Mouse (Mus musculus) ES-Bruce4 (cell line): ENCODE measurements at regions not wholly inside any gene's neighbourhood (a gene's known extent, or its start where the extent isn't known, plus 50 kb on each side); places are given as distances from the start of the nearest gene placed in this dataset.

Source experiments
- H3K27ac ChIP-seq: 2 replicates; pipeline ENCODE4 v1.5.1; 2012; ENCODE audit warnings: low read length, inconsistent platforms; ENCODE audit not compliant: insufficient read depth
- H3K27me3 ChIP-seq: 2 replicates; pipeline ENCODE4 v1.6.1; 2012; ENCODE audit warnings: mild to moderate bottlenecking, low read length, inconsistent platforms; ENCODE audit not compliant: control insufficient read depth, poor library complexity, insufficient read depth, severe bottlenecking
- H3K36me3 ChIP-seq: 2 replicates; pipeline ENCODE4 v1.6.1; 2012; ENCODE audit warnings: inconsistent platforms, mild to moderate bottlenecking, low read length, moderate library complexity; ENCODE audit not compliant: control insufficient read depth, poor library complexity, insufficient read depth, severe bottlenecking
- H3K4me1 ChIP-seq: one replicate; pipeline ENCODE4 v1.8.1; 2011; ENCODE audit warnings: low read length; ENCODE audit not compliant: control insufficient read depth, insufficient read depth
- H3K4me3 ChIP-seq: 2 replicates; pipeline ENCODE4 v1.5.1; 2011; ENCODE audit warnings: low read depth, mild to moderate bottlenecking, low read length
- H3K9ac ChIP-seq: 2 replicates; pipeline ENCODE4 v1.6.1; 2012; ENCODE audit warnings: low read depth, mild to moderate bottlenecking, inconsistent platforms; ENCODE audit not compliant: poor library complexity, severe bottlenecking
- H3K9me3 ChIP-seq: replicated peaks from 2 replicates; pipeline ENCODE4 v1.6.1; 2012; ENCODE audit warnings: mild to moderate bottlenecking, low read length, inconsistent platforms; ENCODE audit not compliant: control insufficient read depth, poor library complexity, insufficient read depth, severe bottlenecking
- CTCF ChIP-seq: IDR thresholded peaks from one replicate; pipeline ENCODE4 v1.8.1; 2011; ENCODE audit warnings: low read depth, low read length
- EP300 ChIP-seq: IDR thresholded peaks from 2 replicates; pipeline ENCODE4 v1.6.1; 2011; ENCODE audit warnings: low read depth, low read length; ENCODE audit not compliant: insufficient read depth
- POLR2A ChIP-seq: IDR thresholded peaks from one replicate; pipeline ENCODE4 v1.8.1; 2011; ENCODE audit warnings: low read length; ENCODE audit not compliant: insufficient read depth

DNA sequence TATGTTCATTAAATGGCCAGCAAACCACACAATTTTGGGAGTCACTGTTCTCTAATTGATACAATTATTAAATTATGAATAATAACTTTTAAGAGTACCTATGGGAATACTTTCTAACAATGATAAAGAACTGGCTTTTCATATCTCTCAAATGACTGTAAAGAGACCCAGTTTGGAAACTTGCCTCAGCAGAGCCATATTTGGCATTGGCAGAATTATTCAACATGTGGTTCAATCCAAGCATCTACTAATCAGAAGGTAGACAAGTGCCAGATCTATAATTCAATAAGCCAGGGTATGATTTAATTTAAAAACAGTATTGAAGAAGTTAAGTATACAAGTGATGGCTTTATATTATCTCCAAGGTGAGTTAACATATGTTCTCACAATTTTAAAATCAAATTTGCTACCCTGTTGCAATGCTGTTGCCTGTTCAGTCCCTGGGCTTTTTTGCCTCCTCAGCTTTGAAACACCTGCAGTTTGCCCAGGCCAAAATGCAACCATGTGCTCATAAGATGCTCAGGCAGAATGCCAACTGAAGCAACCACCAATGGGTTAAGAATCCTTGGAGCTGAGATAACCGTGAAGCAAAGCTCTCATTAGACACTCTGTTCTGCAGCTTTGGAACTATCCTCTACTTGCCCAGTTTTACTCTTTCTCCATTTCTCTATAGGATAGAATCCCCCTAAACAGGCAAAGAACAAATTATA, 897.2 kb downstream of the Ets1 start:
- Histone ChIP-seq H3K27ac (no peak overlapping the region), H3K9ac (no peak overlapping the region), H3K36me3 (no peaks in the 10 kb centered on the region), H3K4me3 (no peak overlapping the region), H3K27me3 (no peaks in the 10 kb centered on the region), H3K9me3 (no peaks in the 10 kb centered on the region), H3K4me1 (no peaks in the 10 kb centered on the region)
- TF ChIP-seq EP300 (no peak), CTCF (no peak), POLR2A (no peak)

DNA sequence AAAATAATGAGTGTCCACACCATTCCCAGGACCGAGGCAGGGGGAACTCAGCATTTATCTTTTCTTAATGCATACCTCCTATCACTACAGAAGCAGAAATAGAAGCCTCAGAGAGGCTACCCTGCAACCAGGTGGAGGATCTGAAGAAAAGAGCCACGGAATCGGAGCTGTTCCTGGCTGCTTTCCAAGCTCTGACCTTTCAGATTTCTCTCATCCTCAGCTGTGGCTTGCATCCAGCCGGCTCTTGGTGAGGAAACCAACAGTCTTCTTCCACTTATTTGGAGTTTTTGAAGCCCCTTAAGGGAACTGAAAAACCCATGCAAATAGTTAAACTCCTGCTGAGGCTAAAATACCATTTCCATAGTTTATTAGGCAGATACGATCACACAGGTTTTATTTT, 907.3 kb downstream of the Ets1 start:
- Histone ChIP-seq H3K36me3 (no peaks in the 10 kb centered on the region), H3K27me3 (no peaks in the 10 kb centered on the region), H3K4me3 (no peak overlapping the region), H3K9ac (no peak overlapping the region), H3K27ac (no peak overlapping the region), H3K9me3 (no peaks in the 10 kb centered on the region), H3K4me1 (no peaks in the 10 kb centered on the region)
- TF ChIP-seq POLR2A (no peak), CTCF (no peak), EP300 (no peak)

DNA sequence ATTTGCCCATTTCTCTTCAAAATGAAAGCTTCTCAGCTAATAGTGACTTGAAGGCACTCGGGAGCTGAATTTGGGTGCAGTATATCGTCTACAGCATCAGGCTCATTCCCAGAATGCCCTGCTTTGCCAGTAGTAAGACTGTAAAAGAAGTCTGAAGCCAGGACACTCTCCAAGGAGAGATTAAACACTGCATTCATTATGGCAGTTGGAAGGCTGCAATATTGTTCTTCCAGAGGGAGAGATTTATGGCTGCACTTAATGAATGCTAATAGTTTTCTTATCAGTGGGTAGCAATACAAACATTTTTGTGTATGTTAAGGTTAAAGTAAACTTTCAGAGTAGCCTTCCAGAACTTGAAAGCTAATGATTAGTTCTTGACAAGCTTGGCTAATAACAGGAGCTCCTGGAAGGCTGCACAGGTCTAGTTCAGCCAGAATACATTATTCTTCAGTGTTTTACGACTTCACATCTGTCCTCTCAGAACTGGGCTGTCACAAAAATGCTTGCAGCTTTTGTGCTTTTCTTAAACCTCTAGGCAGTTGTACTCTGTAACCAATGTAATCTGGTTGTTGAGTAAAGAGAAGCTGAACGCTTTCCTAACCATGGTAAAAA, 910.2 kb downstream of the Ets1 start:
- no peaks in the 10 kb centered on the region for H3K36me3 ChIP-seq
- H3K9me3 ChIP-seq, result no peaks in the 10 kb centered on the region
- TF ChIP-seq POLR2A (no peak), CTCF (no peak), EP300 (no peak)
- no peak overlapping the region for H3K4me3 ChIP-seq
- H3K27me3 ChIP-seq, result no peaks in the 10 kb centered on the region
- H3K27ac ChIP-seq, result no peak overlapping the region
- H3K9ac ChIP-seq, result no peak overlapping the region
- no peaks in the 10 kb centered on the region for H3K4me1 ChIP-seq

DNA sequence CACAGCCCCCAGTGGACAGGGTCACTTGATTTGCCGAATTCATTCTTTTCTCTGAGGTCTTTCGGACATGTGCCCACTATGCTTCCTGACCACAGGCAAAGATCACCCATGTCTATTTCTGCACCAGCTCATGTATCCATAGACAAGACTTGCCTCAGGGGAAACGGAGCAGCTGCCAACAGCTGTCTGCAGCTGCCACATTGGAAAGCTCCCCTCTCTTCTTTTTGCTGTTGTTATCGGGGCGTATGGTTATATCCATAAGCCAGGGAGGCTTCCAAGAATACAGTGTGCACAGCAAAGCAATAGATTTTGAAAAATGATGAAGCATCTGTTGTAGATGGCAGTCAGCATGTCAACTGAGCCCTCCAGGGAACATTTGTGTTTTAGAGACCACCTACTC, 913.4 kb downstream of the Ets1 start:
- no peaks in the 10 kb centered on the region for H3K36me3 ChIP-seq
- no peak for TF ChIP-seq CTCF
- TF ChIP-seq EP300, result no peak
- no peak overlapping the region for H3K27ac ChIP-seq
- no peaks in the 10 kb centered on the region for H3K4me1 ChIP-seq
- H3K4me3 ChIP-seq, result no peak overlapping the region
- H3K9me3 ChIP-seq, result no peaks in the 10 kb centered on the region
- H3K27me3 ChIP-seq, result no peaks in the 10 kb centered on the region
- H3K9ac ChIP-seq, result no peak overlapping the region

DNA sequence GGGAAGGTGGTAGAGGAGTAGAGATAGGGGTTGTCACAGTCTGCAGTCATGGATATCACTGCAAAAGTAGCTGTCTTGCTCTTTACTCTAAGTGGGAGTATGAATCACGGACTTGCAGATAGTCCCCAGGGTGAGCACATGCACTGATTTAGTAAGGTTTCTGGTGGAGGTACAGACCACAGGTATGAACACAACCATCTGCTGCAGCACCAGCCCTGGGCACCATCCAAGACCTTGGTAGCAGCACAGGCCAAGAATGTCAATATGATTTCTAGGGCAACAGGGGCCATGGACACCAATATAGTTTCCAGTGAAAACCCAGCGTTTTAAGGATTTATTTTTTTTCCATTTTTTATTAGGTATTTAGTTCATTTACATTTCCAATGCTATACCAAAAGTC, 913.7 kb upstream of the Kirrel3 start:
- Histone ChIP-seq H3K27me3 (no peaks in the 10 kb centered on the region), H3K27ac (no peak overlapping the region), H3K9ac (no peak overlapping the region), H3K4me1 (no peaks in the 10 kb centered on the region), H3K36me3 (no peaks in the 10 kb centered on the region), H3K9me3 (no peaks in the 10 kb centered on the region), H3K4me3 (no peak overlapping the region)
- no peak for TF ChIP-seq CTCF
- no peak for TF ChIP-seq POLR2A
- no peak for TF ChIP-seq EP300

DNA sequence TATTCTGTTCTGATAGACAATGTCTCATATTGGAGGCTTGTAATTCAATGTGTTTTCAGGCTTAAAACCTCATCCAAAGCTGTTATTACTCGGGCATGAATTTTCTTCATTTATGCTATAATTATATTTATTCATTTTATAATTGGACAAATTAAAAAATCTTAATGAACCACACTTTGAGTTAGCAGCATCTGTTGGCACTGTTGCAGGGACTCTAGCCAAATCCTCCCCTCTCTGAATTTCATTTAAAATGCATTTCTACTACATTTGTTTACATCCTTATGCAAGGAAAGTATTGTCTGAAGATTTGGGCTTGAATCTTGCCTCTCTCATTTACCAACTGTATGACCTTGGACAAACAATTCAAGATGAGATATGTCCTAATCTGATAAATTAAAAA, 874.2 kb upstream of the Kirrel3 start:
- no peaks in the 10 kb centered on the region for H3K36me3 ChIP-seq
- no peaks in the 10 kb centered on the region for H3K27me3 ChIP-seq
- H3K27ac ChIP-seq, result no peak overlapping the region
- H3K4me1 ChIP-seq, result no peaks in the 10 kb centered on the region
- H3K4me3 ChIP-seq, result no peak overlapping the region
- H3K9ac ChIP-seq, result no peak overlapping the region
- H3K9me3 ChIP-seq, result no peaks in the 10 kb centered on the region
- TF ChIP-seq POLR2A, result no peak
- TF ChIP-seq EP300, result no peak
- no peak for TF ChIP-seq CTCF
